Mouse (Mus musculus) erythroblast, embryonic 14.5 days (primary cell): ENCODE data around the gene Acsm5.

Experiments used
- GATA1 ChIP-seq: IDR thresholded peaks from 2 replicates; pipeline ENCODE4 v1.6.1; 2012; ENCODE audit warnings: low read length, inconsistent platforms, mixed read lengths
- TAL1 ChIP-seq: IDR thresholded peaks from 3 replicates; pipeline ENCODE4 v1.6.1; 2012; ENCODE audit warnings: low read length, inconsistent platforms, mixed read lengths

- TF ChIP-seq GATA1 (no peak), TAL1 (no peak)
These were observed 3.6 kb upstream of the Acsm5 start for GRCm38 (mm10) chr7:119515492-119516271.
